ENCODE assay signal across 1 mouse cellular context in the genomic region with DNA sequence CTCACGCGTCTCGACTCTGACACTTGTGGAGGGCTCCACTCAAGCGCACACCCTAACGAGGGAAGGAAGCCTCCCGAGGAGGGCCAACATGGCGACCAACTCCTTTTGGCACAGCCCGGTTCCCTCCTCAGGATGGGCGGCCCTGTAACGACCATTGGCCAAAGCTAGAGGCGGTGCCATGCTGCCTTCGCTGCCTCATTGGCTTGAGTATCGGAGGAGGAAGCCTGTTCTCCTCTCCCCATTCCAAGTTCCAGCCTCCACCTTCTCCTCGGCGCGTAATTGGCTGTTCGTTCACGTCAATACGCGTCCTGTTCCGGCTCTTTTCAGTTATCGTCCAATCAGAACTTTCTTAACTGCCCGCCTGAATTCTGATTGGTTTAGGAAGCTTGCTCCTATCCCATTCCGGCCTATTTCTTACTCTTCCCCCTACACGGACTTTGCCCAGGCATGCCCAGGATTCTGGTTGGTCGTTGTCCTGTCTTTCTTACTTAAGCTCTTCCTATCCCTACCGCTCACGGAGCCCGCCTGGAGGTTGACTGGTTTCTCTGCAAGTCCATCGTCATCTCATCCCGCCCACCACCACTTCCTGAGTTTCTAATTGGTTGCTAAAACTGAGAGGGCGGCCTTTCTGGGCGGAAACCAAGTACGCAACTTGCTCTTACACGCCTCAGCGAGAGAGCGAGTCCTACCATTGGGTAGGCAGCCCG.
TF ChIP-seq lines count a peak whose summit lies in the region.

Gene Sp1, plus strand, starts transcription at position 655 of the 707 bp plus-strand sequence.

TF ChIP-seq in CH12.LX, 34 proteins besides CTCF, POLR2A, EP300 and RAD21 (continued from another document):
- peak; percentile 79 for TF ChIP-seq HCFC1 (IDR thresholded peaks at IDR 0.05; ENCODE audit: low read depth, low read length)
- no peak for TF ChIP-seq ETS1 (conservative IDR thresholded peaks at IDR 0.05; ENCODE audit: low read depth, low read length)
- TF ChIP-seq NRF1 (IDR thresholded peaks at IDR 0.05; ENCODE audit: low read depth, low read length) = peak; percentile 24; the same call in 1 of the 2 replicates
- peak; percentile 93 for TF ChIP-seq ELF1 (IDR thresholded peaks at IDR 0.05; ENCODE audit: low read depth, low read length)
- TF ChIP-seq USF2 (conservative IDR thresholded peaks at IDR 0.05; ENCODE audit: low read depth, low read length) = no peak
- TF ChIP-seq PAX5 (IDR thresholded peaks at IDR 0.05; ENCODE audit: low read length) = no peak
- TF ChIP-seq ZMIZ1 (IDR thresholded peaks at IDR 0.05; ENCODE audit: low read depth, low read length) = peak; percentile 94
- TF ChIP-seq POLR2AphosphoS2 (IDR thresholded peaks at IDR 0.05; ENCODE audit: low read depth, low read length) = peak; percentile 81; the same call in 1 of the 2 replicates
- TF ChIP-seq JUN (IDR thresholded peaks at IDR 0.05; ENCODE audit: insufficient read depth, low read depth, low read length) = no peak
- peak; percentile 82 for TF ChIP-seq MAZ (IDR thresholded peaks at IDR 0.05; ENCODE audit: low read depth, low read length)
- TF ChIP-seq MYC (IDR thresholded peaks at IDR 0.05; ENCODE audit: low read depth, low read length) = peak; percentile 72
- TF ChIP-seq MEF2A (IDR thresholded peaks at IDR 0.05; ENCODE audit: borderline replicate concordance, low read depth, low read length) = peak; percentile 4; the same call in 1 of the 2 replicates
- TF ChIP-seq GABPA (IDR thresholded peaks at IDR 0.05; ENCODE audit: insufficient replicate concordance, low read depth, low read length) = no peak
- TF ChIP-seq MXI1 (IDR thresholded peaks at IDR 0.05; ENCODE audit: low read depth, low read length) = peak; percentile 80
- peak; percentile 96 for TF ChIP-seq NELFE (IDR thresholded peaks at IDR 0.05; ENCODE audit: low read depth, low read length)
- TF ChIP-seq E2F4 (IDR thresholded peaks at IDR 0.05; ENCODE audit: insufficient replicate concordance, low read depth, low read length) = peak; percentile 89; the same call in 1 of the 2 replicates
- no peak for TF ChIP-seq USF1 (IDR thresholded peaks at IDR 0.05; ENCODE audit: low read depth, low read length)
- TF ChIP-seq TBP (conservative IDR thresholded peaks at IDR 0.05; ENCODE audit: low read depth, low read length) = peak; percentile 92
- no peak for TF ChIP-seq ZKSCAN1 (IDR thresholded peaks at IDR 0.05; ENCODE audit: borderline replicate concordance, low read depth, low read length)
